Mouse (Mus musculus) liver, postnatal 0 days (tissue): ENCODE measurements at regions not wholly inside any gene's neighbourhood (a gene's known extent, or its start where the extent isn't known, plus 50 kb on each side); places are given as distances from the start of the nearest gene placed in this dataset.

Experiments
- CTCF ChIP-seq: sonication (generic); IDR thresholded peaks from 2 replicates; pipeline ENCODE4 v1.5.1; 2016; ENCODE audit warnings: antibody characterized with exemption, low read depth
- EP300 ChIP-seq: IDR thresholded peaks from 2 replicates; pipeline ENCODE4 v1.6.1; 2016; ENCODE audit warnings: antibody characterized with exemption, low read depth, mild to moderate bottlenecking

GRCm38 (mm10) chr4:71624771-71625170 is 133.0 kb downstream of the Gm11232 start:
- TF ChIP-seq CTCF = no peak
- TF ChIP-seq EP300 = no peak
